Mouse (Mus musculus) stomach, postnatal 0 days (tissue): Measurements from ENCODE around the gene Etv1.
"Not testable (repeated sequence)": the region's sequence is repeated elsewhere in the genome, so short reads cannot be mapped to it uniquely, and the experiment has no call there.

Experiments
- CTCF ChIP-seq: IDR thresholded peaks from 2 replicates; pipeline ENCODE4 v1.5.1; 2016; ENCODE audit warnings: antibody characterized with exemption, low read depth, mild to moderate bottlenecking, moderate library complexity
- EP300 ChIP-seq: optimal IDR thresholded peaks from 2 replicates; pipeline ENCODE3; 2016; ENCODE audit warnings: antibody characterized with exemption

- not testable (repeated sequence) for TF ChIP-seq CTCF, EP300
Measured at GRCm38 (mm10) chr12:38834986-38835385, 55.8 kb downstream of the Etv1 start.
